Mouse (Mus musculus): ENCODE data around the gene Rabl6.

The Rabl6 gene

DNA sequence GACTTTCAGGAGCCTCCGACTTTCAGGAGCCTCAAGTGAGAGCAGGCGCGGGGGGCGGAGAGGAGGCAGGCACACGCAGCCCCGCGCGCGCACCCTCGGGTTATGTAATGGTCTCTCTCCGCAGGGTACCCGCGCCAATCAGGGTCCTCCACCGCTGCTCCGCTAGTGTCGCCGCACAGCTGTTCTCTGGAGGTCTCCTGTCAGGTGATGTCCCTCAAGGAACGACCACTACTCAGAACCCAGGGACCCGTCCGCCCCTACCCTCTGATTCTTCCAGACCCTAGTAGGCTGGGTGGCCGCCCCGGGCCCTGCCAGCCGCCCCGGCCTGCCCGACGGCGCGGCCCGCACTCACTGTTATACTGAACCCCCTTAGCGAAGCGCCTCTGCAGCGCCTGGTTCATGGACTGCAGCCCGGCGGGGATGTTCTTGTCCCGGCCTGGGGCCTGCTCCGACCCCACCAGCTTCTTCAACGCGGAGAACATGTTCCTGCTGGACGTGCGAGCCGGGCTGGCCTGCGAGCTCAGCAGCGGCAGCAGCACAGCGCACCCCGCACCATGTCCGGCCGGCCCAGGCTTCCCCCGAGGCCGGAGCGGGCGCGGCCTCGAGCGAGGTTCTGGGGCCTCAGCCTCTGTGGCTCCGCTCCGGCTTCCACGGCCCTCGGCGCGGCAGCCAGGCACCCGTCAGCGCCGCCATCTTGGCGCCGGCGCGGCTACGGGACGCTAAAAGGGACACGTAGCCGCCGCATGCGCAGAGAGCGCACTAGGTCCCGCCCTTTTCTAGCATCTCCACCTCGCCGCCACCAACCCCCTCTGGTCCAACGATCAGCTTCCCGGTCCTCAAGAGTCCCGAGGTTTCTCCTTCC lies at the start of gene Rabl6:
Rabl6 (minus strand) TSS at position 761 of the 862 bp plus-strand sequence.
- peak; percentile 75 to 76 for DNase-seq

DNA sequence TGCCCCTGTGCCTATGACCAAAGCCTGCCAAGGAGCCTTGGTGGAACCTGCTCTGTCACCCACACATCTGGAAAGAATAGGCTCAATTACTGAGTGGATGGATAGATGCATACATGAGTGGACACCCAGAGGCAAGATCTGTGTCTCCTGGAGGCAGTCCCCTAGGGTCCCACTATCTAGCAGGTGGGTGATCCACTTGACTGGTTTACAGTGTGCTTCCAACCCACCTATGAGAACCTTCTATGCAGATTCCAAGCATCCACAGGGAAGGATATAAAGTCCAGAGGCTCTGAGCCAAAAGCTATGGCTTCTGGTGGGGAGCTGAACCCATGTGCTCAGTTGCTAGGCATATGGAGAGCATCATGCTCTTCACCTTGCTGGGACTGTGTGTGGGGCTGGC lies 49.3 kb upstream of the Rabl6 start, which contains the start of gene Lcn5:
Lcn5 (plus strand) TSS at position 301 of the 400 bp plus-strand sequence.
- no peak for DNase-seq

DNA sequence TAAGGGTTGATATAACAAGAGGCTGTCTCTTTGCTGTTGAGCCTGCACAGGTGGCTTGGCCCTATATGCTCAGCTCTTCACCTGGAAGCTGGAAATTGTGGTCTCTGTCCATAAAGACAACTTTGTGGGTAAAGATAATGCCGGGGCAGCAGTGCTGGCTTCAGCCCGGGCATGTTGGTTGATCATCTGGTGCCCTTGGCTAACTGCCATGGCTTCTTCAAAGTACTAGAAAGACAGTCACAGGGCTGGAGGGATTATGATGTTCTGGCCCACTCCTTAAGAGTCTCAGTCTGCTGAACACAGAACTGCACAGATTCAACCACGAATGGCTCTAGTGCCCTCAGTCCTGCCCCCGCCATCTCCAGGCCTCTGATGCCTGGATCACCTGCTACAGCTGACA lies 48.9 kb upstream of the Rabl6 start:
- DNase-seq: no peak

DNA sequence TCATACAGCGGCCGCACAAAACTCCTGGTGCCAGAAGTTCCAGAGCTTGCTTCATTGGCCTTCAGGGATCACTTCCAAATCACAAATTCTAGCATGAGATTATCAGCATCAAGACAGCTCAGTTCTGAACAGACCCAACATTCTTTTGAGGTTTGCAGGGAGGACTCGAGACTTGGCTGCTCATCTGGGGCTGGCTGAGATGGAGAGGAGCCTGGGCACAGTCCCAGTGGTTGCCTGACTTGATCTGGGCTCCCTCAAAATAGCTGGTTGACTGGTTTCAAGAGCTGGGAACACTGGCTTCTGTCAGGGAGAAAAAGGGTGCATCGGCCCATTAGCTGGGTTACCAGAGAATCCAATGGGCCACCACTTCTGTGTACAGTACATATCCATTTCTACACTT lies 48.4 kb upstream of the Rabl6 start:
- DNase-seq: no peak

DNA sequence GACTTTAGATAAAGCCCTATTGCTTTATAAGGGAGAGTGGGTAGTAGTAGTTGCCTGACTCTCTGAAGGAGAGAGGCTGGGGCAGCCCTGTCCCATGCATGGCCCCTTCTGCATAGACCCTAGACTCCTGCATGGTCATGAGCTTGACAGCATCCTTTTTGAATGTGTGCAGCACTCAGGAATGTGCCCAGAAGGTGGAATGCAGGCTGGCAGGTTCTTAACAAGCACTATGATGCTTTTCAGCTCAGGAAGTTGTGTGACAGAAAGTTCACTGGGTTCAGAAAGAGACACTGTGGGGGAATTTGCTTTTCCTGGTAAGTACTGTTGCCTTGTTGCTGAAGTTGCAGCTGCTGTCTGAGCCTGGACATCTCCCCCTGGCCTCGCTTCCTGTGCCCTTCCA lies 46.2 kb upstream of the Rabl6 start:
- DNase-seq: no peak

DNA sequence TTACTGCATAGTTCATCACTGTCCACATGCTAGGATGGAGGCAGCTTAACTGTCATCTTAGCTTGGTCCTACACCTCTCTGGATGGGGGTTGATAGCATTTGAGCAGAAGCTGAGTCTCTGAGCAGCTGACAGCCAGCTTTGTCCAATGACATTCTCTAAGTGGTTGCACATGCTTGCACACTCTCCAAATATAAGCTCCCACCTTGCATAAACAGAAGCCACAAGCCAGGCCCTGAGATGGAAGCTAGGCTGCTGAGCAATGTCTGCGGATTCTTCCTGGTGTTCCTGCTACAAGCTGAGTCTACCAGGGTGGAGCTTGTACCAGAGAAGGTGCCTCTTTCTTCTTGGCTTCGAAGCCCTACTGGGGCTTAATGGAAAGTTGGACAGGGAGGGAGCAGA lies 44.6 kb upstream of the Rabl6 start, which contains the start of gene Lcn8:
Lcn8 (plus strand) TSS at position 219 of the 400 bp plus-strand sequence.
- DNase-seq: no peak

DNA sequence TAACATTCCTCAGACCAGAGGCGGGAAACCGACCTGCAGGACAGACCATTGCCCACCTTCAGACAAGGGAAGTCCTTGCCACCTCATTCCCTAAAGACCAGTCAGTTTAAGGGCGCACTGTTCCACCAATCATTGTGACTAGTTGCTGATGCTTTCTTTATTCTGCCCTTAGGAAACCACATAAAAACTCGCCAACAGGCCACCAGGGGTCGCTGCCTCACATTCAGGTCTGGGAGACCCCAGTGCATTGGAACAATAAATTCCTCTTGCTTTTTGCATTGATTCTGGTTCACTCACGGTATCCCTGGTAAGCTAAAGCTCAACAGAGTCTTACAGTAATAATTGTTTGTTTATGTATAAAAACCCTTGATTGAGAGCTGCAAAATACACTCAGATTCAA lies 31.6 kb upstream of the Rabl6 start:
- no peak for DNase-seq

DNA sequence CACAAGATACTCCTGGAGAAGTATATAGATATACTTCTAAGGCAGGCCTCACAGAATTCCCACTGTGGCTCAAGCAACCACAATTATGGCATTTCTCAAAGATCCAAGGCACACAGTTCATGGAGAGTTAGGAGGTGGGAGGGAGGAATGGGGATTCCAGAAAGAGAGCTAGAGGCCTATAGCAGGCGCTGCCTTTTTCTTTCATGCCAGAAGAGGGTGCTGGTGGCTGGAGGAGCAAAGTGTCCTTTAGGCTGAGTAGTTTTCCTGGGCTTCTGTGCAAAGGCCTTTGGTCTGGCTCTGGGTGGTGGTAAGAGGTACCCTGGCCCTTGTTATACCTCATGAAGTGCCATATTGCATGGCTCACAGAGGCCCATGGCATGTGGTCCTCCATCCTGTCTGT lies 25.7 kb upstream of the Rabl6 start:
- no peak for DNase-seq

DNA sequence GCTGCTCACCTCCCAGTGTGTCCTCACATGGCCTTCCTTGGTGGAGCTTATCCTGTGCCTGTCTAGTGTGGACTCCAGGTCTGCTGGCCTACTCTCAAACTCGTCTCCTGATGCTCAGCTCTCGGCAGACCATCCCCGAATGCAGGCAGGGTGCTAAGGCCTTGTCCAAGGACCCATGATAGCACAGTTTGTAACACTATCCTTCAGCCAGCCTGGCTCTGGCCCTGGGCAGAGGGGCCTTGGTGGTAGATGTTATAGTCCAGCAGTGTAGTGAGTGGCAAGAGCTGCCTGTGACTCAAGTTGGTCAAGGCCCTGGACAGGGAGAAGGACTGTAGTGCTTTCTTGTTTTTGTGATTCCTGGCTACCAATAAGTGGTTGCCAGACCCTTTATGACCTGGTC lies 25.3 kb upstream of the Rabl6 start:
- DNase-seq: no peak

DNA sequence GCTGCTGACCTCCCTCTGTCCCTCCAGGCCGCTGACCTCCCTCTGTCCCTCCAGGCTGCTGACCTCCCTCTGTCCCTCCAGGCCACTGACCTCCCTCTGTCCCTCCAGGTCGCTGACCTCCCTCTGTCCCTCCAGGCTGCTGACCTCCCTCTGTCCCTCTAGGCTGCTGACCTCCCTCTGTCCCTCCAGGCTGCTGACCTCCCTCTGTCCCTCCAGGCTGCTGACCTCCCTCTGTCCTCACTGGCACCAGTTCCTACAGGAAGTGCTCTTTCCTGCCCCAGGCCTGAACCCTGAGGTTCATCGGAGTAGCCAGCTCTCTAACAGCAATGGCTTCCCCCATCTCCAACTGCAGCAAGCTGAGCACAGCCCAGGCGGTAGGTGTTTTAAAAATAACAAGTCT lies 20.4 kb upstream of the Rabl6 start:
- no peak for DNase-seq

DNA sequence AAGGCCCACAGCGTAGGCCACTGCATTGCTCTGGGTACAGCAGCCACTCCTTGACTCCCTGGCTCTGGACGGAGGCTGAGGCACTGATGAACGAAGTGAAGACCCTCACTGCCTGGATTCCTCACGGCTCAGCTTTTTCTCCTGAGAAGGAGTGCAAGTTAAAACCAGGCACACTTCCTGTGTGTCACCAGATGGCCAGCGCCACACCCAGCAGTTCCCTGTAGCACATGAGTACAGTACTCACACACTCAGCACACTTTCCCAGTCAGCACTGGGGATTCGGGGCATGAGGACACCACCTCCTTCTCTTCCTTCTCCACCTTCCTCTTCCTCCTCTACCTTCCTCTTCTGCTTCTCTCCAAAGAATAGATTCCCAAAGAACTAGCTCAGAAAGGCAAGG lies 19.5 kb upstream of the Rabl6 start, which contains the start of gene Fcna:
Fcna (minus strand) TSS at position 220 of the 400 bp plus-strand sequence.
- no peak for DNase-seq

DNA sequence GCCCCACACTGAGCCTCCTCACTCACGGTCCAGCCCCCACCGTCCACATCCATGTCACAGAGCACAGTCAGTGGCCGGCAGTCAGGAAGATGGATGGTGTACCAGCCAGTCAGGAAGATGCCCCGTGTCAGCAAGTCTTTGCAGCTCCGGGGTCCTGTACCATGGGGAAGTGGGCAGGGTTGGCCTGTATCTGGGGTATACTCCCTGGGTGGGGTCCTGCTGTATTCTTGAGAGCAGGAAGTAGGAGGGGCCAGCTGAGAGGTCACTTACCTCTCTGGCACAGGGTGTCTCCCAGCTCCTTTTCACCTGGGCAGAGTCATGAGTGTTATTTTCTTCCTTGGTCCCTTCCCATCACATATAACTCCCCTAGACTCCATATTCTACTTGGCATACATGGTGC lies 17.7 kb upstream of the Rabl6 start:
- DNase-seq: no peak

DNA sequence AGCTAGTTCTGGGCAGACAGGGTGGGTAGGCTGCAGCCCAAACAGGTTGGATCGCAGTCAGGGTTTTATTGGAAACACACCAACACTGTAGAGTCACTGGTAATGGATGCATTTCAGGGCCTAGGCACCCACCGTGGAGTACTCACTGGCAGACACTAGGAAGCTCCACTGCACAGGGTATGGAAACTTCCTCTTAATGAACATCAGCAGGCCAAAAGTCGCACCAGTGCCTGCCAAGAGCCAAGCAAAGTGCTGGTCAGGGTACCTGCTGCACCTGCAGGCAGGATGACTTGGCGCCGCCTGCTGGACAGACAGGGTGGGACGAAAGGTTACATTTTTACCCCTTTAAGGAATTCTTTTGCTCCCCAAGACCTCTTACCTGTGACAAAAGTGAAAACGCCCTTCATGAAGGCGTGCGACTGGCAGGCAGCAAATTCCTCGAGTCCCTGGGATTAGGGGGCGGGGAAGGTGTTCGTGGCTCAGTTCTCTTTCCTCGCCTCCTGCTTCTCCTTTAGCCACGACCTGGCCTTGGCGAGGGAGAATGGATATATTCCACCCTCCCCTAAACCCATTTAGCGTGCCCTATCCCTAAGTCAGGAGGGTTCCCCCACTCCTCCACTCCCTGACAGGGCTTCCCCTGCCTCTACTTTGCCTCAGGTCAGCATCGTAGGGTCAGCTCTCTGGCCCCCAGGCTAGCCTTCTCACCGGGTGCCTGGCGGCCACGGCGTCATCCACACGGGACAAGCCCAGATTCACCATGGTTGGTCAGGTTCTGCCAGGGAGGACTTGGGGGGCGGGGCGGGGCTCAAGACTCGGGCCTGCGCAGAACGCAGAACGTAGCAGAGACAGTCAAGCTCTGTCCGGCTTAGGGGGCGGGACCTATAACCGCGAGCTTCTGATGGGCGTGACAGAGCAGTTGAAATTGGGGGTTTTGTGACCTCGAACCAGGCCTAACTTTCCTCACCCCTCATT lies 13.2 kb upstream of the Rabl6 start, which contains the start of gene Tmem141:
Tmem141 (minus strand) TSS at position 777 of the 972 bp plus-strand sequence.
- DNase-seq: peak; percentile 26 to 27

DNA sequence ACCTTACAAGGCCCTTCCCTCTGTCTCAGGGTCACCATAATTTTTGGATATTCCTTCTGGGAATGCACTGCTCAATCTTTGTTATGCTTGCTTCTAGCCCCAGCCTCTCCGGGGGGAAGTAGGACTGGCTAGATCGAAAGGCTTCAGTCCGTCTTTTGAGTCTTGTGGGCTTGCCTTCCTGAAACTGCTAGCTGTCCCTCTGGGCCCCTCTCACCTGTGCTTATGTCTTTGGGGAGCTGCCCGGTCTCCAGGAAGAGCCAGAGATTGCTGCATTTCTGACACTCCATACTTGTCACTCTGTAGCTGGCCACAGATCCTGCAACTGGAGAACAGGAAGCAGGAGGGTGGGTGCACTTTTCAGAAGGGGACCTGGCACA lies 12.5 kb upstream of the Rabl6 start:
- DNase-seq: no peak

DNA sequence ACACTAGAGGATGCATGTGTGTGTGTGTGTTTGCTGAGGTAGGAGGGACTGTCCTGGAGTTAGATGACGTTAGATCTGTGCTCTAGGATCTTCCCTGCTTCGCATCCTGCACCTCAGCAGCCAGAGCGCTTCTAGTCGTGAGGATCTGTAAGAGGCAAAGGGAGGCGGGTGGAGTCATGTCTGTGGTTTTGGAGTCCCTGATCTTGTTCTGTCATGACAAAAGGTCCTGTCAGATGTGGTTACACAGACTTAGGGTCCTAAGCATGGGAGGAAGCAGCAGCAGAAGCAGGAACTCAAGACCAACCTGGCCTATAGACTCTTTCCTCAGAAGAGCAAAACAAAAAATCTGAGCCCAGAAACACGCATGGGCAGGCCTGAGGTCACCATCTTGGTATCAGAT lies 12.1 kb upstream of the Rabl6 start:
- no peak for DNase-seq

DNA sequence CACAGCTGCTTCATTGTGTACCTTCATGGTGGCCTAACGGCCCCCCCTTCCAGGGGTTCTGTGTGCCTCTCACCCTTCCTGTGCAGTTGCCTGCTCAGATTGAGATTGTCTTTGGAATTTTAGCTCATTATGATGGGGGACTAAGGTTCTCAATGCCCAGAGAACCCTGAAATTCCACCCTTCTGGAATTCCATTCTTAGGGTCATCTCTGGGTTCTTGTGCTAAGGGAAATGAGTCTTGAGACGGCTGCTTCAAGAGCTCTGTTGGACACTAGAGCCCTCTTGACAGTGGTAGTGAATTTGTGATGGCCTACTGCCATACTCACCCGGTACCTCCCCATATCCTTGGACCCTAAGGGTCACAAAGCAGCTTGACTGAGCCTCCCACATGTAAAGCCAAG lies 9.3 kb upstream of the Rabl6 start, which contains the start of gene Ccdc183:
Ccdc183 (minus strand) TSS at position 101 of the 400 bp plus-strand sequence.
- no peak for DNase-seq

DNA sequence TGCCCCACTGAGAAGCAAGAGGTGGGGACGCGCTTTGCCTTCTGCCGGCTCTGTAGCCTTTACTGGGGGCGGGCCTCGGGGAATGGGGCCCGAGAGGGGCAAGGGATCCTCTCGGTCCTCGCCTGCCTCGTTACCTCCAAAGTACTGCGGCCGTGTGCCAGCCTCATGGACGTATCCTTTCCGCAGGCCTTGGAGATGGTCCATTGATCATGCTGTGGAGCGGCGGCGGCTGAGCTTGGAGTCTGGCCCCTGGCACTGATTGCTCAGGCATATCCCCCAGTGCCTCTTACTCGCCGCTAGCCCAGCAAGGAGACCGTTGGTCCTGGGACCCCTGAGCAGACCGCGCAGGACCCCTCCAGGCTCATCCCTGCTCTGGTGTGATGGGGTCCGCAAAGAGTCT lies 8.1 kb upstream of the Rabl6 start:
- no peak for DNase-seq

DNA sequence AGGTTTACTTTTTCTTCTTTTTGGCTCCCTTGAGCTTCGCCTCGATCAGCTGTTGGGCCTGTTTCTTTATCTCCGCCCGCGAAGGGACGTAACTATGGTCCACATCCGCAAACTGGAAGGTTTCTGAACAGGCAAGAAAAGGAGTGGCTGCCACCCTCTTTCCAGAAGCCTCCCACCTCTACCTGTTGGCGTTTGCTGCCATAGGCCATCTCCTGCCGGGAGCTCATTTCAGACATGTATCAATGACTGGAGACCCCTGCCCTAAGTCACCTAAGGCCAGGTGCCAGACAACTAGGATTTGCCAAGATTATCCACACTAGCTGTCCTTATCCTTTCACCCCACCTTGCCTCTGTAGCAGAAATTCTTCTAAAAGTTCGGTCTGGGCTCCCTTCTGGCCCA lies 350 bp upstream of the Rabl6 start:
- no peak for DNase-seq

DNA sequence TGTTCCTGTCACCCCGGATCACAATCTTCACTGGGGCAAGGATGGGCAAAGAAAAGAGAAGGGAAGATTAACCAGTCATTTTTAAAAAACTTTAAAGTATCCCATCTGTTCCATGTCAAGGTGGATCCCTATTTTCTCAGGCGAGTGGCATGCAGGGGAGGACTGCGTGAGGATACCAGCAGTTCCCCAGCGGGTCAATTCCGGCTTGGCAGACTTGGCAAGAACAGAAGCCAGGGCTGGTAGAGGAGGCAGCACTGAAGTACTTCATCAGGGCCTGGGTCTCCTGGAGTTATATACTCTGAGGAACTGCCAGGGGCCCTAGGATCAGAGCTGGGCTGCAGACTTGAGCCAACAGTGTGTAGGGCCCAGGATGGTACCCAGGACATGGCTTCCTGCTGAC lies 5.8 kb downstream of the Rabl6 start:
- no peak for DNase-seq

DNA sequence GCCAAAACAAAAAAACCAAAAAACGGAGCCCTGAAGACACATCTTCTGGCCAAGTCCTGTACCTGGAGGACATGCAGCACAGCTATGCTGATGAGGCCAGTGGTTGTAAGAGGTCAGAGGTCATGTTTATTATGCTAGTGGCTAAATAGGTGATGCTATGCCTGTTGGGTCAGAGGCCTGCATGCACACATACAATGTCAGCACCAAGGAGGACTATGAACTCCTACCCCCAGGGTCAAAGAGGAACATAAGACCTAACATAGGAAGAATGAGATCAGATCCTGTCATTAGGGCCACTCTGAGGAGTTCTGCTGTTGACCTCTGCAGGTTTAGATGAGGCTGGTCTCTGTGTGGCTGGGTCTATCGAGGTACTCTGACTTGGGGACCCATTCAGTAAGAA lies 8.3 kb downstream of the Rabl6 start:
- DNase-seq: no peak

DNA sequence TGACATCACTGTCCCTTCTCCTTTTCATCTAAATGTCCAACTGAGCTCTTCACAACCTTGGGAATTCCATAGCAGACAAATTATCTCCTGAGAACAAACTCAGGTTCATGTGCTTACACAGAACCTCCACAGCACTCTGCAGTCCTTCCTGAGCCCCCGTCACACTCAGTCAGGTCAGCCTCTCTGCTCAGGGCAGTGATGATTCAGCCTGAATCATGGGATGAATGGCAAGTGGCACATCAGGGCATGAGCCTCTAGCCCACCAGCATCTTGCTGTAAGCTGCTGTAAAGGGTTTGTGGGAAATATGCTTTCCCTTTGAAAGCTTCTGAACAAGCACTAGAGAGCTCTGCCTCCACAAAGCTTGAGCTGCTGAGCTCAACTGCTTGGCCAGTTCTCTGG lies 9.6 kb downstream of the Rabl6 start:
- DNase-seq: no peak

DNA sequence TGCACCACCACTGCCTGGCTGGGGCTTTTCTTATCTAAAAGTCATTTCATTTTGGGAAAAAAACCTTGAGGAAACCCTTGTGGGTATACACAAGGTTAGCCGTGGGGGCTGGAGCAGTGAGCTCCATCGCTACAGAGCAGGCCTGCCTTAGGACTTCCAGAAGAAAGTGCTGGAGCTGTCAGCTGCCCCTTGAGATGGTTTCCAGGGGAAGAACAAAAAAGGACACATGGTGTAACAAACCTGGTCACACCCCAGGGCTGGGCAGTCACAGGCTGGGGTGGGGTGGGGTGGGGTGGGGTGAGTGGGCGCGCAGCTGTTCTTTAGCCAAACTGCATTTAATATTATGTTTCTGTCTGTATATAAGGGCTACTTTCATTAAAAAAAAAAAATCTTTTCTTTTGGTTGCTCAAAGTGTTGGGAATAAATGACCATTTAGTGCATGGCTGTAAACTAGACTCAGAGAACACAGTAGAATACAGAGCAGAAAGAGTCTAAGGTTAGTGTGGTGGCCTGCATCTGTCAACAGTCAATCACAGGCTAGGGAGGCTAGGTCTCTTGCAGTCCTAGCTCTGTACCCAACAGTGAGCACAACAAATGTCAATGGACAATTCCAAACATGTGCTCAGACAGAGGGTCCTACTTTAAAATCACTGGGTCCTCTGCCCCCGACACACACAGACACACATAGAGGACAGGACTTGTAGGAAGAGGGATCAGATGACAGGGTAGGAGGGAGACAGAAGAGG lies 11.4 kb downstream of the Rabl6 start:
- DNase-seq: no peak

DNA sequence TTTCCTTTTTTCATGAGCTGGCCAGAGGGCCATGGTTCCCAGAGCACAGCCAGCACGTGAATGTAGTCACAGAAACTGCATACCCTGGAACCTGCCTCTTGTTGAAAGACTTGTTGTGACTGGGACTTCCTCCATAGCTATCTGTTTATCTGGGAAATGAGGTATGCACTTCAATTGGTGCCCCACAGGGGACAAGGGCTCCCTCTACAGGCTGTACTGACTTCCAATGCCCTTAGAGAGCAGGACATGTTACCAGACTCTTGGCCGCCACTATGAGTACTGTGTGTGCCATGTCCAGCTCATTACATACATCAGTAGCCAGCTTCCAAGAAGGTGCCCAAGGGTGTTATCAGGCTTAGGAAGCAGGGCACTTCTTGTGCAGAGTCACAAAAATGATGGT lies 16.5 kb downstream of the Rabl6 start:
- DNase-seq: no peak
